Mouse (Mus musculus) olfactory bulb, adult 2 months (tissue): ENCODE measurements at regions not wholly inside any gene's neighbourhood (a gene's known extent, or its start where the extent isn't known, plus 50 kb on each side); places are given as distances from the start of the nearest gene placed in this dataset.

Experiments used
- H3K27ac ChIP-seq: fragments of 200-500 bp; 2 replicates; pipeline ENCODE4 v1.5.1; 2012; ENCODE audit warnings: low read depth, low read length; ENCODE audit not compliant: insufficient read depth
- H3K4me1 ChIP-seq: fragments of 200-500 bp; 2 replicates; pipeline ENCODE4 v1.6.1; 2012; ENCODE audit warnings: low read length; ENCODE audit not compliant: control insufficient read depth, insufficient read depth
- H3K4me3 ChIP-seq: fragments of 200-500 bp; 2 replicates; pipeline ENCODE4 v1.5.1; 2012; ENCODE audit warnings: mild to moderate bottlenecking, low read depth, low read length, moderate library complexity; ENCODE audit not compliant: insufficient read depth
- CTCF ChIP-seq: fragments of 200-500 bp; IDR thresholded peaks from 2 replicates; pipeline ENCODE4 v1.5.1; 2012; ENCODE audit warnings: low read depth, mild to moderate bottlenecking, low read length, moderate library complexity; ENCODE audit not compliant: insufficient read depth
- POLR2A ChIP-seq: fragments of 200-500 bp; IDR thresholded peaks from 2 replicates; pipeline ENCODE4 v1.6.1; 2012; ENCODE audit warnings: mild to moderate bottlenecking, low read depth, low read length, moderate library complexity; ENCODE audit not compliant: insufficient read depth
- WGBS: fragments of 180-500 bp; shearing (Covaris S2); methylation state at CpG from one replicate; pipeline ENCODE4 v1.1.7; 2018; 5-methylcytosine and 5-hydroxymethylcytosine counted together

- Histone ChIP-seq H3K4me1 (no peaks in the 10 kb centered on the region), H3K27ac (no peak overlapping the region), H3K4me3 (no peak overlapping the region)
- 69% methylated on average over 10 of the region's 10 CpGs for WGBS
- TF ChIP-seq POLR2A (no peak), CTCF (no peak)
Observed at GRCm38 (mm10) chr10:111111020-111111419, 53.5 kb upstream of the Osbpl8 start.

GRCm38 (mm10) chr10:111108658-111109633 lies 55.6 kb upstream of the Osbpl8 start:
- TF ChIP-seq POLR2A (no peak), CTCF (0 out of 2 replicates have a peak, but pooled peaks have one; percentile 26)
- Histone ChIP-seq H3K4me3 (peak overlapping the region; percentile 48), H3K27ac (no peak overlapping the region), H3K4me1 (no peaks in the 10 kb centered on the region)
- WGBS, result 36% methylated on average over 24 of the region's 24 CpGs

- Histone ChIP-seq H3K4me1 (no peaks in the 10 kb centered on the region), H3K4me3 (no peak overlapping the region), H3K27ac (no peak overlapping the region)
- no peak for TF ChIP-seq POLR2A
- no peak for TF ChIP-seq CTCF
- 62% methylated on average over 5 of the region's 5 CpGs for WGBS
Observed at GRCm38 (mm10) chr10:111107852-111108251, 56.7 kb upstream of the Osbpl8 start.

GRCm38 (mm10) chr10:111107387-111107786 lies 57.2 kb upstream of the Osbpl8 start:
- Histone ChIP-seq H3K4me3 (no peak overlapping the region), H3K27ac (no peak overlapping the region), H3K4me1 (no peaks in the 10 kb centered on the region)
- WGBS, result 43% methylated on average over 7 of the region's 7 CpGs
- 0 out of 2 replicates have a peak, but pooled peaks have one; percentile 31 for TF ChIP-seq CTCF
- TF ChIP-seq POLR2A, result no peak

GRCm38 (mm10) chr10:111106411-111106810 lies 58.1 kb upstream of the Osbpl8 start:
- no peak overlapping the region for H3K4me3 ChIP-seq
- whole genome bisulfite sequencing, result 85% methylated on average over 5 of the region's 5 CpGs
- H3K4me1 ChIP-seq, result no peaks in the 10 kb centered on the region
- TF ChIP-seq POLR2A (no peak), CTCF (no peak)
- H3K27ac ChIP-seq, result no peak overlapping the region

GRCm38 (mm10) chr10:111105662-111106061 lies 58.9 kb upstream of the Osbpl8 start:
- WGBS, result 77% methylated on average over 5 of the region's 5 CpGs
- Histone ChIP-seq H3K4me3 (no peak overlapping the region), H3K27ac (no peak overlapping the region), H3K4me1 (no peaks in the 10 kb centered on the region)
- TF ChIP-seq CTCF, result no peak
- no peak for TF ChIP-seq POLR2A

- Histone ChIP-seq H3K4me3 (no peak overlapping the region), H3K27ac (no peak overlapping the region), H3K4me1 (peaks cover 6% of the 10 kb centered on the region)
- TF ChIP-seq CTCF, result no peak
- no peak for TF ChIP-seq POLR2A
- 77% methylated on average over 5 of the region's 5 CpGs for WGBS
Observed at GRCm38 (mm10) chr10:111103512-111103911, 61.0 kb upstream of the Osbpl8 start.

- Histone ChIP-seq H3K27ac (no peak overlapping the region), H3K4me3 (no peak overlapping the region), H3K4me1 (peaks cover 6% of the 10 kb centered on the region)
- 84% methylated on average over 14 of the region's 14 CpGs for WGBS
- no peak for TF ChIP-seq POLR2A
- TF ChIP-seq CTCF, result no peak
Observed at GRCm38 (mm10) chr10:111103086-111103485, 61.5 kb upstream of the Osbpl8 start.

- Histone ChIP-seq H3K27ac (no peak overlapping the region), H3K4me1 (peaks cover 6% of the 10 kb centered on the region), H3K4me3 (no peak overlapping the region)
- 73% methylated on average over 18 of the region's 18 CpGs for WGBS
- TF ChIP-seq CTCF, result no peak
- no peak for TF ChIP-seq POLR2A
Observed at GRCm38 (mm10) chr10:111101901-111102761, 62.4 kb upstream of the Osbpl8 start.
